Mouse (Mus musculus) cerebellum, adult 11 months (tissue): Measurements from ENCODE around the gene Ctdspl.

Source experiments
- DNase-seq: peaks from one replicate; pipeline ENCODE4 v3.0.0; 2022

The Ctdspl gene

DNA sequence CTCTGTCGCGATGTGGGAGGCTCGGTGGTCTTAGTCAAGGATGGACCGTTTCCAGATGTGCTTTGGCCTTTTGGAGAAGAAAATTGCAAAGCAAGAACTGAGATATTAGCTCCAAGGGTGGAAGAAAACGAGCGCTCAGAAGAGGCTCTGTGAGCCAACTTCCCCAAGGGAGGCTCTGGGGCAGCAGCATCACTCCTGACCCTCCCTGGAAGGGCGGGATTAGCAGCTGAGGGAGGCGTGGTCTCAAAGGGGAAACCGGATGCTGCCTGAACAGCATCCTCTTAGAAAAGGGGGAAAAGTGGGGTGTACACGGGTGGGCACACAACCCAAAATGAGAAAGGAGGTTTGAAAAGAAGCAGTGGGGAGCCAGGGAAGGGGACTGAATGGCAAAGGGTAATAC lies 23.8 kb downstream of the Ctdspl start:
- DNase-seq, result no peak

DNA sequence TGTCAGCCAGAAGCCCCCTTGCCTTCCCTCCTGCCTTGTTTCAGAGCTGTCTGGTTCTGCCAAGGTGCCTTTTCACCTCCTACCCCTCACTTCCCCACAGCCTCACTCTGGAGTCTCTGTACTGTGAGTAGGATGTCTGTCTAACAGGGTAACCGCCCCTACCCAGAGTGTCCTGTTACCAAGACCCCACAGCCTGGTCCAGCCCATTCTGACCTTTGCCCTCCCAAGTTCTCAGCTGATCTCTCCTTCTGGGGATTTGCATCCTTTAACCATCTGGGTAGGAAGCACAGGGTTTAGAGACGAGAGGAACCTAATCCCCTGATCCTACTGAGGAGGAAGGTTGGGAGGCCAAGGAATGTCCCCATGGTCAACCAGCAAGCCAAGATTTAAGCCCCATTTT lies 24.5 kb downstream of the Ctdspl start:
- no peak for DNase-seq

- no peak for DNase-seq
These were observed 25.1 kb downstream of the Ctdspl start for GRCm38 (mm10) chr9:118951381-118951780.

DNA sequence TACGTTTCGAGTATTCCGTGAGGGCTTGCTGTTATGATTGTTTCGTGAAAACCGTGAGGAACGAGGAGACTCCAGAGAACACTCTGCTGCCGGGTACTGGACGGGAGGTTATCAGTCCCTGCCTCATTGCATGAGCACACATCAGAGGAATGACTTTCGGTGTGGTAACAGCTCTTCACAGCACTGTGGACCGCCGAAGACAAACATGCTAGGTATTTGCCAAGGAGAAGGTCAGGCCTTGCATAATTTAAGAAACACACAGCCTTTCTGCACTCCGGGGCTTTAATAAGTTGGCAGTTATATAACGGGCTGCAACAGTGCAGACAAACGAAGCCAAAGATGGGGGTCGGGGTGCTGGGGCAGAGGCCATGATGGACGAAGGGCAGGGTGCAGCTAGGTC lies 25.9 kb downstream of the Ctdspl start:
- no peak for DNase-seq

DNA sequence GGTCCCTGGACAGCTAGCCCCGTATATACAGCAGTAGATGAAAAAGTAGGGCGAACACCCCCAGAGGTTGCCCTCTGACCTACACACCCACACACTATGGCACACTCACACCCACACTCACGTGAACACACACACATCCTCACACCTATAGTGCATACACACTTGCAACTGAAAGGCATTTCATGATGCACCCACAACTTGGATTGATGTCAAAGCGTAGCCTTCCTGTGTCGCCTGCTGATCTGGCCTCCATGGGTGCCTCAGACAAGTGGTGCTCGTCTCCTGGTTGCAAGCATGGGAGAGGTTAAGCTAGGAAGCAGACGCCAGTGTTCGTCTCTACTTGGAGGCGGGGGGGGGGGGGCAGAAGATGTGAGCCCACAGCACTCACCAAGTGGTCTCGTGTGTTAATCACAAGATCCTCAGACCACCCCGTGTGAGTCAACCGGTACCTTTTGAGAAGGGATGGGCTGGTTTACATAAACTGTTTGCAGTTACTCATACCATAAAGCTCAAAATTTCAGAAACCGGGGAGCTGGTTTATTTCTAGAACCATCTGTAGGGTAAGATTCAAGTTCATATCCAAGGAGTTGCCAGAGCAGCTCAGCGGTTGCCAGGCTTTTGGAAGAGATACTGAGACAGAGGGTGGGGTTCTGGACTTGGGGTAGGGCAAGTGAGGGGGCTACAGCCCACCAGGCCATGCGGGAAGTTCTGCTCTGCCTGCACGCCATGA lies 27.4 kb downstream of the Ctdspl start:
- DNase-seq, result no peak

DNA sequence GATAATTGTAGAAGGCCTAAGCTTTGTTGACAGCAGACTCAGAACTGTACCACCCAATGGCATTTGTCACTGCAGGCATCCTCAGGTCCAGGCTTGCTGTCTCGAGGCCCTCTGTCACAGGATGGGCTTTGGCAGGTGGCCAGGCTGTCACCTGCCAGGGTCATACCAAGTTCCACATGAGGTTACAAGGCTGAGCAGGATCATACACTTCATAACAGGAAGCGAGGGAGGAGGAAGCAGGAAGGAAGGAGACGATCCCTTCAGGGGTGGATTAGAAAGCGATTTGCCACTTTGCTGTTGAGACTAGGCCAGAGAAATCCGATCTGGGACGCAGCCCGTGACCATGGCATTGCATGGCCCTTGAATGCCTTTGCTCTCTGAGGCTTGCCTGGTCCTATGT lies 32.5 kb downstream of the Ctdspl start:
- DNase-seq, result no peak

DNA sequence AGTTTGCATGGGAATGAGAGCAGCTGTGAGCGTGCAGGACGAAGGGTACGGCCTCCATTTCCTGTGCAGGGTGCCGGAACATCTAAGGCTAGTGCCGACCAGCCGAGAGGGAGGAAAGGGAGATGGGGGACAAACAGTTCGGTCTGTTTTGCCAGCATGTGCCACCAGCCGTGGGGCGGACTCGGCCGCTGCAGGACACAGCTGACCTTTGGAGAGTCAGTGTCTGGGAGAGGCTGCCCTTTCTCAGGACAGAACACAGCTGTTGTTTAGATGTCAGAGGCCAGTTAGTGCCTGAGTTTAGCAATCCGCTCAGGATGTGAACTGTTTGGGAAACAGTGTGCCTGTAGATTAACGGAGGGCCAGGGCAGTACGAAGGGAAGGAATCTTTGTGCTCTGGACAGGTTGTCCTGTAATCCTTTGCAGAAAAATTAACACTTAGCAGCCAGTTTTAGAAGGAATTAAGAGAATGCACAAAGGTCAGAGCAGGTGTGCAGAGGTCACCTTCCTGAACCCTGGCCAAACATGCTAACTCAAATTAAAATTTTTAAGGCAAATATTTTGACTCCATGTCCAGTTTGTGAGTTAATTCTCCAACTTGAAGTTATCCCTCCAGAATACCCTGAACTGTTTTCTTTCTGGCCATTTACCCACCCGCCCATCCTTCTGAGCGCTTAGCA lies 34.3 kb downstream of the Ctdspl start:
- DNase-seq, result no peak

- DNase-seq, result no peak
These were observed 36.9 kb downstream of the Ctdspl start for GRCm38 (mm10) chr9:118963149-118963548.

DNA sequence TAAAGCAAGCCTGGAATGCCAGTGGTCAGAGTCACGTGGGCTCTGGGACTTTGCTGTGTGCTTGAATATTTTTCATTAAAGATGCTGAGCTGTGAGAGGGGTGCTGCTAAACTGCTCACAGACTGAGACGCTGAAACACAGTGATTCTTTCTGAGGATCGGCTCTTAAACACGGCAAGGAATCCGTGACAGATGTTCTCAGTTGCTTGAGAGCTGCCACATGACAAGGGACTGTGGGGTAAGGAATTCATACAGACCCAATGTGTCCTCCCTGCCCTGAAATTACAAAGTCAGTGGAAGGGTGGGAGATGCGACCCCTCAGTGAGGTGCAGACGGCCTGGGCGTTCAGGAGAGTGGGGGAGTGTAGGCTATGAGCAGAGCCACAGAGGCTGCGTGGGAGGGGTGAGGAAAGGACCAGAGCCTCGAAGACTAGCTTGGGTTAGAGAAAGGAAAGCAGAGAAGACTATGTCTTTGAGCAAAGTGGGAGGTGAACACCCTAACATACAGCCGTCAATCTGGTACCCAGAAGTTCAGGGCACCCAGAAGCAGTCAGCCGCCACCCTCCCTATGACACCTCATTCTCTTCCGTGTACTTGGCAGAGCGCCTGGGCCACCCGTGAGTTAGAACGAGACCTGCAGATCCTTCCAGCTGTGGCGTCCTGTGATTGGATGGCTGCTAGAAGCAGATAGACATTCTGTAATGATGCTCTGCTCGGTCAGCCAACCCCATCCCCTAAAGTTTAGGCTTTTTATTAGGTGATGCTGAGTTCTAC lies 38.2 kb downstream of the Ctdspl start:
- DNase-seq, result no peak

DNA sequence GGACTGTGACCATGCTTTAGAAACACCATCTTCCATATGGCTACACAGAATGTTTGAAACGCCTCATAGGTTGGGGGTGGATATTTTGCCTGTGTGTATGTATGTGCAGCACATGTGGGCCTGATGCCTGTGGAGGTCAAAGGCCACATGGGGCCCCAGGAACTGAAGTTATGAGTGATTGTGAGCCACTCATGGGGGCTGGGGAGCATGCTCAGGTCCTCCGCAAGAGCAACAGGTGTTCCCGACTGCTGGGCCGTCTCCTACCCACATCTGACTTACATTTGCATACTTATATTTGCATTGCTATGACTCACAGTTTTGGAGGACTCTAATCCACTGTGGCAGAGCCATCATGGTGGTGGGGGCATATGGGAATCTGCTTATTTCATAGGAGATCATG lies 43.6 kb downstream of the Ctdspl start:
- DNase-seq, result no peak

DNA sequence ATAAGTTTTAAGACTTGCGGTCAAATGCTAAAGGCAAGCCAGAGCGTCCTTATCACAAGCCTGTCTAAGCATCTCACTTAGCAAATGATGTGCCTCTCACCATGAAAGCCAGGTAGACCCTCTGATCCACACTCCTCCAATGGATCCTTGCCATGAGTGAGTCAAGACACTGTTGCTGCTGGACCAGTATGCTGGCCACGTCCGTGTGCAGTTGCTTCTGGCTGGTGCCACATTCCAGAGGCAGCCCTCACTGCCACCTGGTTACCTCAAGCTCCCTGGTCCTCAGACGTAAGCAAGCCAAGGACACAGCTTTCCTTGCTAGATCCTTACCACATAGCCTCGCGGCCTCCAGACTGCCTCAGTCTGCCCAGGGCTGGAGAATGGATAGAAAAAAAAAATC lies 46.8 kb downstream of the Ctdspl start:
- no peak for DNase-seq

DNA sequence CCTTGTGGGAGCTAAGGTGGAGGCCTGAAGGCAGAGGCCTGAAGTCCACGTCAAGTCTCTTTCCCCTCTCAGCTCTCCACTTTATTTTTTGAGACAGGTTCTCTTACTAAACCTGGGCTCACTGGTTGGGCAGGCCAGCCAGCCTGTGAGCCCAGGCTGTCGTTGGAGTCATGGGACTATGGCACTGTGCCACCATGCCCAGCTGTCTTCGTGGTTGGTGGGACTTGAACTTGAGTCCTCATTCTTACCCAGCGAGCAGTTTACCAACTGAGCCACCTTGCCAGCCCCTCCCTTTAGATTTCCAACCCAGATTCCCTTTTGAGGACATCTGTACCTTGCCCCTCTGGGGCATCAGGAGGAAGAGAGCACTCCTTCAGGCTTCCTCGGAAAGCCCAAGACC lies 47.3 kb downstream of the Ctdspl start:
- DNase-seq, result no peak

DNA sequence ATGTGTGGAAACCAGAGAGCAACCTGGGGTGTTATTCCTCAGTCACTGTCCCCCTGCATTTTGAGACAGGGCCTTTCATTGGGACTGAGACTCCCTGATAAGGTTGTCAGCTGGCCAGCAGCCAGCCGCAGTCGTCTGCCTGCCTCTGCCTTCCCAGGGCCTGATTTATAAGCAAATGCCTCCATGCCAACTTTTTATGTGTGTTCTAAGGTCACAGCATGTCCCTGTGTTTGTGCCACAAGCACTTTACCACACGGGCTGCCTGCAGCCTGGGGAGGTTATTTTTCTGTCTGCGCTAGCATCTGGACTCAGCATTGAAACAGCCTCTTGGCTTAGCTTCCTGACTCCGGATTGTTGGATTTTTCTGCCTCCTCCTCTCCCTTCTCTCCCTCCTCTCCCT lies 47.9 kb downstream of the Ctdspl start:
- no peak for DNase-seq

DNA sequence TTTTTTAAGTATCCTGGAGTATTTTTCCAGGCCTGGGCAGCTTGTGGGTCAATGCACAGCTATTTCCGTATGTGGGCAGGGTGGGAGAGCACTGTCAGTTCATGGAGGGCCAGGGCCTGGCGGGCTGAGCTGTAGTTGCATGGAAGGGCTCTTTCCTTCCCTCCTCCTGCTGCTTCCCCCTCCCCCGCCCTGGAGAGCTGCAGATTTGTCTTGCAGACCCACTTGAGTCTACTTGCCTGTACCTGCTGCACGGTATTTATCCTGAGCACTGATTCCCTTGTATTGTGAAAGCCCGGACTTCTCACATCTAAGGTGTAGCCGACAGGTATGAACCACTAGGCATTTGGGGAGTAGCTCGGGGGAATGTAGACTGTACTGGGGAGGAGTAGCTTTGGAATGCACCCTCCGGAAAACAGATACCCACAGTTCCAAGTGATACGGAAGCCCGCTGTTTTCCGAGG lies 49.0 kb downstream of the Ctdspl start:
- no peak for DNase-seq

DNA sequence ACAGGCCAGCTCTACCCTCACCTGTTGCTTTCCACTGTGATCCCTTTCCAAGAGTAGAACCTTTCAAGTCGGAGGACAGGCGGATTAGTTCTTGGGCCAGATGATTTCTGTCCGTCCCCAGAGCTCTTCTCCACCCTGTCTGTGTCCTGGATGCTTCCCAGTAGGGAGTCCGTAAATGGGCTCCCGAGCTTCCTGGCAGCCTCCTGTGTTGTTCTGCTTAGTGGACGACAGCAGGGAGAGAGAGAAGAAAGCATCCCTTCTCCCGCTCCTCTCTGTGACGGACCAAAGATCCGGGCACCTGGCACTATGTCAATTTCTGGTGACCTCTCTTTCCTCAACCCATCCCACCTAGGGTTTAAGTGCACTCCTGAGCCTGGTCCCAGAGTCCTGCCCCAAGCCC lies 49.5 kb downstream of the Ctdspl start:
- no peak for DNase-seq

- no peak for DNase-seq
These were observed 50.3 kb downstream of the Ctdspl start for GRCm38 (mm10) chr9:118976561-118976960.

DNA sequence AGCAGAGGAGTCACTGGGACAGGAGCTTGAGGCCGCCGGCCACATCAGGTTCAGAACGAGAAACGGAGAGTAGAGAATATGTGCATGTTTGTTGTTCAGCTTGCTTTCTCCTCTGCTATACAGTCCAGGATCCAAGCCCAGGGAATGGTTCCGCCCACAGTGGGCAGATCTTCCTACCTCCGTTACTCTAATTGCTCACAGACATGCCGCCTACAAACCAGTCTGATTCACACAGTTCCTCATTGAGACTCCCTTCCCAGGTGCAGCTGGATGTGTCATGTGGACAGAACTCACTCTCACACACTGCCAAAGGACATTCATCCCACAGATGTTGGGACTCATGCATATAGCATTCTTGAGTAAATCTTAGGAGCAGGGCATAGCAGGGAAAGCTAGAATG lies 51.2 kb downstream of the Ctdspl start:
- DNase-seq, result no peak

GRCm38 (mm10) chr9:118980411-118980823 lies 54.2 kb downstream of the Ctdspl start:
- no peak for DNase-seq

- DNase-seq, result no peak
These were observed 58.6 kb downstream of the Ctdspl start for GRCm38 (mm10) chr9:118984650-118985432.

DNA sequence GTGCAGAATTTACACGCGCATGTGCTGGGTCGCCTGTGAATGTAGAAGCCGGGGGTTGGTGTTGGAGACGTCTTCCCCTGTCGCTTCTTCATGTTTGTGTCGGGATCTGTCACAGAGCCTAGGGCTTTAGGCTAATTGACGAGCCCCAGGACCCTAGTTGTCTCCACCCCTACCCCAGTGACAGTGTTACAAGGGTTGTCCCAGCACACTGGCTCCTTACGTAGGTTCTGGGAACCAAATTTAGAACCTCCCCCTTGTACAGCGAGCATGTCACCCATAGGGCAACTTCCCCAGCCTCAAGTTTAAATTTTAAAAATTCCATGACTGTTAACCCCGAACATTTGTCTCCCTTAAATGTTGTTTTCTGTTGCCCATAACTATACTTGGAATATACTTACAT lies 60.0 kb downstream of the Ctdspl start:
- DNase-seq, result no peak

GRCm38 (mm10) chr9:118988787-118989580 lies 62.7 kb downstream of the Ctdspl start:
- no peak for DNase-seq

DNA sequence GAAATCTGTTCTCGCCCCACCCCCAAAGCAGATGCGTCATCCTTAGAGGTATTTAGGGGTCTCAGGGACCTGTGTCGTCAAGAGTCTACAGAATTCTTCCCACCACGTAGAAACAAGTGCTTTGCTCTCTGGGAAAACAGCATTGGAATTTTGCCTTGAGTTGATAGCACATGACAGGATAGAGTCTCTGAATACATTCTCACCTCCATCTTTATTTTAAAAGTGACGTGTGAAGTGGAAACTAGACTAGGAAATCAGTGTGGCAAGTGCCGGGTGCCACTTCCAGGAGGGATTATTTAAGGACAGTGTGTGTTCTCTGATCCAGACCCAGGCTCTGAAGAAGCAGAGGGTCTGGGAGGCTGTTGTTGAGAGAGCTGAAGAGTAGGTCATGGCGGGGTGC lies 64.2 kb downstream of the Ctdspl start:
- no peak for DNase-seq
